Mouse (Mus musculus) cerebellum, postnatal 25 days (tissue): ENCODE results near the gene Polr3b.

ENCODE experiments used
- DNase-seq, 2 experiments: peaks; one replicate each; pipeline ENCODE4 v3.0.0; 2021; ENCODE audit warnings: mixed read lengths in 2 of 2

Gene Polr3b

DNA sequence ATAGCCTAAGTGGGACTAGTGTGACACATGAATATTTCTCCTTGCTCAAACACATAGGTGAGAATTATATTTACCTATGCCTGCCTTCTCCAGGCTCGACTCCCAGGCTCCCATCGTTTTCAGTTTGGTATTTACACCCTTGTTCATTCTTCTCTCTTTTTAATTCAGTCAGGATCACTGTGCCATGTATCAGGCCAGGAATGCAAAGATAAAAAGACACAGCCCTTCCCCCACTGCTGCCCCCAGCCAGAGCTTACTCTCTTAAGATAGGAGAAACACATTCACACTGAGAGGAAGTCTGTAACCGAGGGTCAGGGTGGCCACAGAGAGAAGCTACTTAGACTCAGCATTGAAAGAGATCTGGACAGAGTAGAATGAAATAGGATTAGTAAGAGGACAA lies 10.4 kb upstream of the Polr3b start:
- no peak for DNase-seq

DNA sequence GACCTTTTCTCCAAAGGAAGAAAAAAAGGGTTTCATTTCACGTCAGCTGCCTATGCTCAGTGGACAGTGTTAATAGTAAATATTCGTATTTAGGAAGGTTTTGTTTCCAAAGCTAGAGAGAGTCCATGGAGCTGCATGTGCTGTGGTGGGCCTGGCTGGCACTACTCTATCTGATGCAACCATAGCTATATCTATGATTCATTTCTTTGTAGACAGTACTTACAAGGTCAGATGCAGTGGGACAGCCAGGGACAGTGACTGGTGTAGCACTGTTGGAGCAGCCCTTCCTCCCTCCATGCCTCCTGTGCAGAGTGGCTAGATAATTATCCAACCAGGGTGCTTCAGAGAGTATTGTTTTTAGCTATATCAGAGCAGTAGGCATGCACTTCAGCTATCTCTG lies 9.8 kb upstream of the Polr3b start:
- no peak for DNase-seq

- DNase-seq, result no peak
Measured at GRCm38 (mm10) chr10:84613366-84613765, 8.7 kb upstream of the Polr3b start.

- no peak for DNase-seq
Measured at GRCm38 (mm10) chr10:84615076-84615475, 7.0 kb upstream of the Polr3b start.

DNA sequence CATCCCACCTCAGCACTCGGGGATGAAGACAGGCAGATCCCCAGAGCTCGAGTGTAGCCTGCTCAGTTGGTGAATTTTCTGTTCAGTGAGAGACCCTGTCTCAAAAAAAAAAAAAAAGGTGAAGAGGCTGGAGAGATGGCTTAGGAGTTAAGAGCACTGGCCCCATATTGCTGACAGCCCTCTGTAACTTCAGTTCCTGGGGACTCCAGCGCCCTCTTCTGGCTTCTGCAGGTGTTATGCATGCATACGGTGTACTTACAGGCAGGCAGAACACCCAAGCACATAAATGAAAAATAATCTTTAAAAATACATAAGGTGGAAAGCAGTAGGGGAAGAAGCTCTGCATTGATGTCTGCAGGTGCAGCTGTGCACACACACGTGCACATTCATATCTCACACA lies 9.1 kb downstream of the Polr3b start:
- DNase-seq, result peak in 1 of 2 experiments; percentile 22

DNA sequence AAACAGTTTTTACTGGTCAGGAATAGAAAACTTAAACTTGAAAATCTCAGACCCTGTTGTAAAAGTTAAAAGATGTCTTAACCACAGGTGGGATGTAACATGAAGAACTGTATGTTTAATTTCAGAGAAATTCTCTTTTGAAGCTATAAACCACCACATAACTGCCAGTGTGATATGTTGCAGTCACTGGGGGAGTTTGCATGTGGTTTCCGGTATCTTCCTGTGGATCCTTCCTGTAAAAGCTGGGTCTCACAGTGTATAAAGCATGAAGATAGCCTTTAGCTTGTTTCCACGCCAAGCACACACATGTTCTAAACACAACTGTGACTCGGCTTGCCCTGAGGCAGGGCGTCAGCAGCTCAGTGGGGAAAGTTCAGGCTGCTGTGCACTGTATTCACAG lies 9.9 kb downstream of the Polr3b start:
- DNase-seq, result no peak

GRCm38 (mm10) chr10:84636656-84637055 lies 14.6 kb downstream of the Polr3b start:
- no peak for DNase-seq

DNA sequence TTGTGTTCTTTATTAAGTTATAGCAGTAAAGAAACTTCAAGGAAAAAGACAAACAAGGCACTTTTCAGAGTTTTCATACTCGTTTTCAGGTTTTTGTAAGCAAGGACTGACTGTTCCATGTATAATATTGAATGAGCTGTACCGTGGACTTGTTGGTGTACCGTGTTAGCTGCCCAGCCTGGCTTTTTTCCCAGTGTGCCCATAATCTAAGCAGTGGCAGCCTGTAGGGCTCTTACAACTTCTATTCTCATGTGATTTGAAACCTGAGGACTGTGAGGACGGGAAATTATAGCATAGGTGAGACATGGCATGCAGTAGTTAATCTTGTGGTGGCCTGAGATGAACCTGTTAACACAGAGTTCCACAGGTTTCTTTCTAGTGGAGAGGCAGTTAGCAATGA lies 16.3 kb downstream of the Polr3b start:
- DNase-seq, result no peak

DNA sequence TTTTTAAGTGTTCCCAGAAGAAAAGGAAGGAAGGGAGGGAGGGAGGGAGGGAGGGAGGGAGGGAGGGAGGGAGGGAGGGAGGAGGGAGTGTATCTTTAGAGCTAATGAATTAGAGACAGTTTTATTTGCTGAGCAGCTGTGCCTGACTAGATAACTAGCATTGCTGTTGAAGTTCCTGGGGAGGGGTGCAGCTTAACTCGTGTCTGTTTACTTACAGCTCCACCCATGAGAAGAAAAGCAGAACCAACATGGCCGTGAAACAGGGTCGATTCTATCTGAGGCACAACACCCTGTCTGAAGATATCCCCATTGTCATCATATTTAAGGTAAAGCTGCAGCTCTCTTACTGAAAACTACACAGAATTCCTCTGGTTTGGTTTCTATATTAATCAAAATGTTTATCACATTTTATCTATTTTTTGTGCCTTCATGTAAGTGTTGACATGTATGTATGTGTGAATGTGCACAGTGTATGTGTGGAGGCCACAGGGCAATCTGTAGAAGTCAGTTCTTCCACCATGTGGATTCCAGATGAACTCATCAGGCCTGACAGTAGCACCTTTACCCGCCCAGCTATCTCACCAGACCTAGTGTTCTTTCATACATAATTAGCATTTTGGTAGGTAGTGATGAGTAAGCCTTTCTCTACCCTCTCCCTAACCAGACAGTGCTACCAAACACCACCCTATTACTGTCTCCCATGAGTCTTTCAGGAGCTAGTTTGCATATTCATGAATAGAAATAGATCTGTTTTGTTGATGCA lies 17.6 kb downstream of the Polr3b start:
- DNase-seq, result no peak

- DNase-seq, result no peak
Measured at GRCm38 (mm10) chr10:84640861-84641260, 18.8 kb downstream of the Polr3b start.

DNA sequence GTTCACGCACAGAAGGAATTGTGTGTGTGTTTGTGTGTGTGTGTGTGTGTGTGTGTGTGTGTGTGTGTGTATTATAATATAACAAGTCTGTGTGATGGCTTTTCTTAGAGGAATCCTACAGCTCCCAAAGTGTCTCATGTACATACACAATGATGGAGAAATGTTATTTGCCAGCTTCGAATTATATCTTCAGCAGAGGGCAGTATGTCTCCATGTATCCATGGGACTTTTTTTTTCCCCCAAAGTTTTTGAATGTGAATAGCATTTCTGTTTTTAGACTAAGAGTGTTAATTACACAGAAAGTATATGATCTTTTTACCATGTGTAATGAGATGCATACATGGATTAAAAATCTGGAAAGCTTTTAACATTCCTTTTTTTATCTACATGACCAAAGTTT lies 19.5 kb downstream of the Polr3b start:
- no peak for DNase-seq

- no peak for DNase-seq
Measured at GRCm38 (mm10) chr10:84645940-84646339, 23.8 kb downstream of the Polr3b start.

- DNase-seq, result peak; percentile 20 to 45
Measured at GRCm38 (mm10) chr10:84646506-84647102, 24.5 kb downstream of the Polr3b start.

GRCm38 (mm10) chr10:84647264-84647663 lies 25.2 kb downstream of the Polr3b start:
- no peak for DNase-seq

DNA sequence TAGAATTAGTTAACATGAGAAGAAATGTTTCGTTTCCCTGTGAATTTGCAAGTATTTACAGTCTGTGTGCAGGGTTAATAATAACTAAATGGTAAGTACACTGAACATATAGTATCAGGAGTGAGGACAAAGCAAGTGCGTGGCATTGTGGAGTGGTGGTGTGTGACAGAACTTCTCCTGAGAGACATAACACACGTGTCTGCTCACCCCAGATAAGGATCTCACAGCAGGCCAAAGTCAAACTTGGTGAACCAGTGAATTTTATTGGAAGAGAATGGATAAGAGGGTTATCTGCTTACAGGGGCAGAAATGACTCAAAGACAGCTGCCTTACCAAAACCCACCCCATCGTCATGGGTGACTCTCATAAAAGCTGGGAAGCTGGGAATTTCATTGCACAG lies 26.8 kb downstream of the Polr3b start:
- DNase-seq, result no peak

DNA sequence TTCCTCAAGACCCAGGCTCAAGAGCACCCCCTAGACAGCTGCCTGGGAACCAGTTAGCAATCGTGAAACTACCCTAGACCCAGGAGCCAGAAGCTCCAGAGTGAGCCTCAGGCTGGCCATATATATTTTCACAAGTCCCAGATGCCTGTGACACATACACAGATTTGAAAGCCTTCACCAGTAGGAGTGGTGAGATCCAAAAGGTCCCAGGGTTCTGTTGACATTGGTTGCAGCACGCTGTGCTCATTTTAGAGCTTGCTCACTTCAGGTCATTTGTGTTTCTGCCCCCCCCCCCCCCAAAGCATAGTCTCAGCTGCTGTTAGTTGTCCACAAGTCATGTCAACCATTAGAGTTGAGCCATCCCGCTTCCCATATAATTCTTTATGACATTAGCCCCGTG lies 31.9 kb downstream of the Polr3b start:
- no peak for DNase-seq

- no peak for DNase-seq
Measured at GRCm38 (mm10) chr10:84654731-84655130, 32.6 kb downstream of the Polr3b start.

DNA sequence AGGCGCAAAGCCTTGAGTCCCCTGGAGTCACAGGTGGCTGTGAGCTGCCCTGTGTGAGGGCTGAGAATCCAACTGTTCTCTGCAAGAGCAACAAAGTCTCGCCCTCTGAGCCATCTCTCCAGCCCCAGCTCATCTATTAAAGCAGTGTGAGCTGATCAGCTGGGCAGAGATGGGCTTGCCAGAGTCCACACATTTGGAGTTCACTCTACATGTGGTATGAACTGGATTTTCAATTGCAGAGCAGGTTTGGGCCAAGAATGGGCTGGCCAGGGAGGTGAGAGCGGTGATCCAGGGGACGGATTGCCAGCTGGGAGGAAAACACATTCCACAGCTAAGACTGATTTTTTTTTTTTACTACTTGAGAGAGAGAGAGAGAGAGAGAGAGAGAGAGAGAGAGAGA lies 34.5 kb downstream of the Polr3b start:
- DNase-seq, result peak in 1 of 2 experiments; percentile 15

GRCm38 (mm10) chr10:84657437-84658087 lies 35.5 kb downstream of the Polr3b start:
- no peak for DNase-seq

DNA sequence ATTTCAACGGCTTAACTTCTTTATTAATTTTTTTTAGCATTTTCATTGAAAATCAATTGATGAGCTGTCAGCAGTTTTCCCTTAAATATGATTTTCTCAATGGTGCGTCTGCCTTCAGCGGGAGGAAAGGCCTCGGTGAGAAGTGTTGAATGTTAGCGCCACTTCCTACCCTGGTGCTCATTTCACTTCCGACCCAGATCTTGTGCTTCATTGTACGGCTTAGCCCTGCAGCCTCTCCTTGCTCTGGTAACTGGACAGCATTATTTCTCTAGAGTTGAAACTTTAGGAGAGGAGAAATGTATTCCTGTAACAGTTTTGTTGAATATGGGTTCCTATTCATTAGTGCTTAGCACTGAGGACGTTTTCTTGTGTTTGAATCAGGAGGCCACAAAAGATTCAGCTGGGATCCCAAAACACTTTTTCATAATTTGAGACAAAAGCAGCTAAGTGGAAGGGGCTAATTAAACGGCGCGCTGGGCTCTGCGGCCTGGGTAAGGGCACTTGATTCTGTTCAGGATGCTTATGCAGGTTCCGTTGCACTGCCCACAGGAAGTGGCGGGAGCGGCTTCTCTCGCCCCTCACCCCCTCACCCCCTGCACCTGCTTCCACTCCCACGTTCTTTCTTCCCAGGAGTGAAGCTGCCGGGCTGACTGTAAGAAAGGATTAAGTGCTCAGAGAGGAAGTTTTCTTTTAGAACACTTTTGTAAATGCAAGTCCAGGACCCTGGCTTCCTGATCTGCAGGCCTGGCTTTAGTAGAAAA lies 36.2 kb downstream of the Polr3b start:
- DNase-seq, result no peak

DNA sequence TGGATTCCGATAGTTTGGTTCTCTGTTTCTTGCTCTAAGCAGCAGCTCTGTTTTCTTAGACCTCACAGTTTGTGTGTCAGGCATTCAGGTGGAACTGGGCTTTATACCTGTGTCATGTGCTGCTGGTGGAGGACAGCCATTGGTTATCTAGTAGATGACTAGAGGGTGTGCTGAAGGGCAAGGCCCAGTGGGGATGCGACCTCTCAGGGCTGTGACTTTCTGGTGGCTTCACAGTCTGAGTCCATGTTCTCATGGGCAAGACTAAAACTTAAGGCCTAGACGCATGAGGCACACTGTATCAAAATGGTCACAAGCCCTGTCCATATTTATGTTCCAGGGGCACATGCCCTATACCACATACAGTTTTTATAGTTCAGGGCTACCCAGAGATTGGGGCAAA lies 37.2 kb downstream of the Polr3b start:
- DNase-seq, result no peak

GRCm38 (mm10) chr10:84662138-84662537 lies 40.0 kb downstream of the Polr3b start:
- no peak for DNase-seq

- DNase-seq, result no peak
Measured at GRCm38 (mm10) chr10:84665713-84666260, 43.7 kb downstream of the Polr3b start.
